Mouse (Mus musculus): Measurements from ENCODE around the gene Mef2d.

- TF ChIP-seq GATA1 (IDR thresholded peaks at IDR 0.05; ENCODE audit: low read length) (no peak), TAL1 (IDR thresholded peaks at IDR 0.05; ENCODE audit: low read length) (no peak)
Measured at GRCm38 (mm10) chr3:88172440-88172839, 30.3 kb downstream of the Mef2d start.
